Mouse (Mus musculus) MEL-GATA-1-ER (cell line): ENCODE measurements around the gene Dcaf5.

ENCODE experiments used
- DNase-seq: peaks from one replicate; pipeline ENCODE4 v3.0.0-alpha.2; 2012; ENCODE audit warnings: low read depth; ENCODE audit errors: extremely low read depth

Gene Dcaf5

DNA sequence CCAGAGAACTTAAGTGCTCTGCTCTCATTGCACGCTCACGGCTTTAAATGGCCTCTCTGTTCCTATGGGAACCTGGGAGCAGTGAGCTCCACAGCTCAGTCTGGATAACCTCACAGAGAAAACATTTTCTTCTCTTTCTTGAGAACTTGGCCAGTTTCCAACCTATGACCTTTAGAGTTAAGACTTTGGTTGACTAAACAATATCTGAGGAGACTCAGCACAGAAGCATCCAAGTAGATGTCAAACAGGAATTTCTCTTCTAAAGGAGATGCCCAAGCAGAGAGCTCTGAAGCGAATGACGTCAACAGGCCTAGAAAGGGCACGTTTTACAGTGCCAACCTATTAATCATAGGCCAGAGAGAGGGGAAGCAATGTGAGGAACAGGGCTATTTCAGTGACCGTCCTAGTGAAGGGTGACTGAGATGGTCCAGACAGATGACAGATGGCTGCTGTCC, 91.6 kb downstream of the Dcaf5 start:
- DNase-seq: no peak

- no peak for DNase-seq
Observed at GRCm38 (mm10) chr12:80340936-80341335, 95.5 kb downstream of the Dcaf5 start.

DNA sequence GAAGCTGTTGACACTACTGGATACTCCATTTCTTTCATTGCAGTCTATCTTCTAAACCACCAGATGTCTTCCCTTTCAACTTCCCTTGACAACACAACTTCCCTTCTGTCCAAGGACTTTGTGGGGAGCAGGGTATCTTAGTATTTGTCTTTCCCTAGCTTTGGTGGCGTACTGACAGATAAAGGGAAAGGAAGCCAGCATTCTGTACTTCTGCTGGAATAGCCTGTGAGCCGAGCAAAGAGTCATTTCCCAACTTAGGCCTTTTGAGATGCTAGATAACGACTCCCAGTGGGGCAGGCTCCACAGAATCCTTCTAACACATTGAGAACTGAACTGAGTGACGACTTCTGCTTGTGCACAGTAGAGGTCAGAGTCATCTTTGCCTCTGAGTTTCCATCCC, 102.2 kb downstream of the Dcaf5 start:
- DNase-seq: no peak

DNA sequence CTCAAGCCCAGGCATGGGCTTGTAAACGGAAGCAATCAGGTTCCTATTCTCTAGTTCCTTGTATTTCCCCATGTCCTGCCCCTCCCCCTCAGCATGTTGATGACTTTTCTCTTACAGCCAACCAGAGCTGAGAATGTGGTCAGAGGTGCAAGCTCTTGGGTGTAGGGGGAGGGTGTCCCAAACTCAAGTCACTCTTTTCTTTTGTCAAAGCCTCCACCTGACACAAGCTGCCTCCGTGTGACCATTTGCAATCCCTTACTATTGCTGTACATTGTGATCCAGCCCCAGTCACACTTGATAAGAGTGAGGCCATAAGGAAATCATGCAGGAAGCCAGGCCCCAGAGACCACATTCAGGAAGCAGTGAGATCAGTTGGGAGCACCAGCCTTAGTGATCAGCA, 104.8 kb downstream of the Dcaf5 start:
- peak; percentile 42 for DNase-seq

DNA sequence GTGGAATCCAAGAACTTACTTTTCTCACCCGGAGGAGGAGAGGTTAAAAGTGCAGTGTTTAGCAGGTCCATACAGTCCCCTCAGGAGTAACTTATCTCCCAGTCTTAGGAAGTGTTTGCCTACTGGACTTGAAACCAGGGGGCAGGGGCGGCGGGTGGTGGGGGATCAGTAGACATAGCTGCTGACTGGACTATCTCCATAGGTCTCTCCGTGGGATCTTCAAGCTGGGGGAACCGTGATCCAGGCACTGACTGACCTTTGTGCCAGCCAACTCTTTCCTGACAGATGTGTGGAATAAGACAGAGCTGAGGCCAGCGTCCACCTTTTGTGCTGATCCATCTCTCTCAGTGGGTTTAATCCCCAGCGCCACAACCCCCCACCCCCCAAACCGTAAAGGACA, 105.6 kb downstream of the Dcaf5 start:
- DNase-seq: no peak

- DNase-seq: no peak
Observed at GRCm38 (mm10) chr12:80329641-80330040, 106.8 kb downstream of the Dcaf5 start.

DNA sequence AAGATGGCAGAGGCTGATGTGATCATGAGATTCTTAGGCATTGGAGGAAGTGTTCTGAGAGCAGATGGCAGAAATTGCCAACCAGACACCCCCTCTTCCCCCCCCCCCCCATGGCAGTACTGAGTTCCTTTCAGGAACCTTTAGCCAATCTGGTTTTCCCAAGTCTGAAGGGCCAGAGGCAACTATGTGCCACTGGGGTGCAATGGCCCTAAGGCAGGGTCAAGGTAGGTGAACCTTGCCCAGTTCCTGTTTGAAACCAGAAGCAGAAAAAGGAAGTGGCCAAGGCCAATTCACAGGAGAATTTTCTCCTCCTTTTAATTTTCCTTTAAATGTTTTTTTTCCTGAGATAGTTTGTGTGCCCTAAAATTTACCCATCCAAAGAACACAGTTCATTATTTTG, 110.4 kb downstream of the Dcaf5 start:
- no peak for DNase-seq

GRCm38 (mm10) chr12:80324785-80325131, 111.6 kb downstream of the Dcaf5 start:
- DNase-seq: no peak

- no peak for DNase-seq
Observed at GRCm38 (mm10) chr12:80324051-80324784, 112.2 kb downstream of the Dcaf5 start.

DNA sequence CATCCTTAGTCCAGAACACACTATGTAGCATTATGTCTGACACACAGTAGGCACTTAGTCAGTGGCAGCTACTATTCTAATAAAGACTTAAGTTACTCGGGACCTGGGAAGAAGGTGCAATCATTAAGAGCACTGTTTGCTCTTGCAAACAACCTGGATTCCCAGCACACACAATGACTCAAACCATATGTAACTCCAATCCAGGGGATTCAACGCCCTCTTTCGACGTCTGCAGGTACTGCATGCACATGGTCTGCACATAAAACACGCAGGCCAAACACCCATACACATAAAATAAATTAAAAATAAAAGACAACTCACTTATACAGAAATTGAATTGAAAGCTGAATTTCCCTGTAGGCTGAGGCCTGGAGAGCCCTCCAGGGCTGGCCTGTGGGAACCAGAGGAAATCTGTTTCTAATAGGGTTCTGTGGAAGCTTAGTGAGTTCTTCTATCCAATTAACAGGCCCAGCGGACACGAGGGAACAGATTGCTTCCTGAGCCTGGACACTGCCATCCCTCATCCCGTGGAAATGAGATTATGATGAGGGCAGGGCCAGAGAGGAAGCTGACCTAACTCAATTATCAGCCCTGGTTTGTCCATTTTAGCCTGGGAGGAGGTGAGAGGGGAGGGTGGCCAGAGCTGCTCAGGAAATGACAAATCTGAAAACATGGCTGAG, 112.9 kb downstream of the Dcaf5 start:
- DNase-seq: no peak

GRCm38 (mm10) chr12:80322494-80322893, 113.9 kb downstream of the Dcaf5 start:
- DNase-seq: no peak

DNA sequence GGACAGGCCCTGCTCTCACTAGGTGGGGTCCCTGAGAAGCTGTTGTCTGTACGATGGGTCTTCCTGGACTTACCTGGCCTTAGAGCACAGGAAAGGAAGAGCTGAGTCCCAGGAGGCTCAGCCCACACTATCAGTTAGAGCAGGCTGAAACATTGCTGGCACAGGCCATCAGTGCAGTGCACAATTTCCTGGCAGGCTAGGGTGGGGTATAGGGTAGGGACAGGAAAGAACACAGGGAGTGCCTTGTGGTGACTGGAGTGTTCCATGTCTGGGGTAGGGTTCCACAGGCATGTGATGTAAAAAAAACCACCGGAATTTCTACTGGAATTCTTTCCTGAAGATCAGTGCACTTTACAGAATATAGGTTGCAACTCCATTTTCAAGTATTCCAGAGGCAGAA, 117.3 kb downstream of the Dcaf5 start:
- DNase-seq: no peak

DNA sequence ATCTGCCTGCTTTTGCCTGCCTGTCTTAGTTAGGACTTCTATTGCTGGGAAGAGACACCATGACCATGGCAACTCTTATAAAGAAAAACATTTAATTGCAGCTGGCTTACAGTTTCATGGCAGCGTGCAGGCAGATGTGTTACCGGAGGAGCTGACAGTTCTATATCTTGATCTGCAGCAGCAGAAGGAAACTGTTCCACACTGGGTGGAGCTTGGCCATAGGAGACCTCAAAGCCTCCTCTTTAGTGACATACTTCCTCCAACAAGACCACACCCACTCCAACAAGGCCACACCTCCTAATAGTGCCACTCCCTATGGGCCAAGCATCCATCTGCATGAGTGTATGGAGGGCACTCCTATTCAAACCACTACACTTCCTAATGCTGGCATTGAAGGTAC, 121.1 kb downstream of the Dcaf5 start:
- peak; percentile 33 for DNase-seq

DNA sequence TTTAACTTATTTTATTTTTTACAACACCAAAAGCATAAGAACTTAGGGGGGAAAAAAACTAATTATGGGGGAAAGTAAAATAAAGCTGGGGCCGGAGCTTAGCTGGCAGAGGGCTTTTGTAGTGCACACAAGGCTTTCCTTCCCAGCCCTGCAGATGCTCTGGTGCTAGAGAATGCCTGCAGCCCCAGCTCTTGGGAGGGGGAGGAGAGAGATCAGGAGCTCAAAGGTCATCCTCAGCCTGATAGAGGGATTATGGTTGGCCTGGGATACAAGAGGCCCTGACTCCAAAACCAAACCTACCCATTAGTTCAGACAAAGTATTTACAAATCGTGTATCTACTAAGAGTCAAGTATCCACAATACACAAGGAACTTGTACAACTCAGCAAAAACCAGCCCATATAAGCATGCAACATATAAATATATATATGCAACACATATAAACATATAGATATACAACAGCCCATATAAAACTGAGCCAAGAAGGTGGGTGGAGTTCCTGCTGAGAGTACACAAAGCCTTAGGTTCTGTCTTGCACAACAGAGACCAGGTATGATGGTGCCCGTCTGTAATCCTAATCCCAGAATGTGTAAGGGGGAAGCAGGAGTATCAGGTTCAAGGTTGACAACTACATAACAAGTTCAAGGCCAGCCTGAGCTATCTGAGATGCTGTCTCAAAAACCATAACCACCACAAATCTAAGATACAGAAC, 124.3 kb downstream of the Dcaf5 start:
- no peak for DNase-seq

DNA sequence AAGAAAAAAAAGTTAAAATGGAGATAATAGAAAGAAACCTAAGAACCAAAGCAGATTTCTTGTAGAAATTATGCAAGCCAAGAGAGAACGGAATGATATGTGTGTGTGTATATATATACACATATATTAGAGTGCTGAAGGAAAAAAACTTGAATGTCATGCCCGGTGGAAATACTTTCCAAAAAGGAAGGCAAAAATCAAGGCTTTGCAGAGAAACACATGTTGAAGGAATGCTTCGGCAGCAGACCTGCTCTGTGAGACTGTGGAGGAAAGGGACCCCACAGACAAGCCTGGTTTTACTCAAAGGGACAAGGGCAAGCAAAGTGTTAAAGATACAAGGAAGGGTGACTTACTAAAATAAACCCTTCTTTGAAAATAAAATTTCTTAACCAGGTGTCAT, 128.8 kb downstream of the Dcaf5 start:
- DNase-seq: no peak

- no peak for DNase-seq
Observed at GRCm38 (mm10) chr12:80304518-80304917, 131.9 kb downstream of the Dcaf5 start.

GRCm38 (mm10) chr12:80300833-80301456, 135.5 kb downstream of the Dcaf5 start:
- DNase-seq: no peak

- DNase-seq: no peak
Observed at GRCm38 (mm10) chr12:80298714-80299113, 137.7 kb downstream of the Dcaf5 start.

- no peak for DNase-seq
Observed at GRCm38 (mm10) chr12:80291895-80292435, 144.4 kb downstream of the Dcaf5 start.

GRCm38 (mm10) chr12:80290964-80291363, 145.4 kb downstream of the Dcaf5 start:
- no peak for DNase-seq

DNA sequence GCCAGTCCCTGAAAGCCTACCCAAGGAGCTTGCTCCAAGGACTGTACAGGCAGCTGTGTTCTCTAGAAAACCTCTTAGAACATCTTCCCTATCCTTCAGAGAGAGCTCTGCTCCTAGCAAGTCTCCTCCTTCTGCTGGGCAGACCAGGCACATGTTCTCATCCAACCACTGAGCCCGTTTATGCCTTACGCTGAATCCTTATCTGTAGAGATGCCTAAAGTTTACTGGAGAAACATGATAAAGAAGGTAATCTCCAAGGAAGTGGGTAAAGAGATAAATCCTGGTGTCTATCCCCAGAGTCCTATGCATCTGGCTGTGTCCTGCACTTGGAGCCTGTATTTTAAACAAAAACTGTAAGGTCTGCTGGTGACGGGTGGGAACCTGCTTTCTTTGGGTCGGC, 145.9 kb downstream of the Dcaf5 start:
- DNase-seq: peak; percentile 18

- no peak for DNase-seq
Observed at GRCm38 (mm10) chr12:80289722-80290121, 146.7 kb downstream of the Dcaf5 start.
